Mouse (Mus musculus) T-cell, adult 2 months (primary cell): ENCODE measurements around the gene Ugt2a1.
"Not testable (repeated sequence)": the region's sequence is repeated elsewhere in the genome, so short reads cannot be mapped to it uniquely, and the experiment has no call there.

Experiments used
- DNase-seq: peaks from one replicate; pipeline ENCODE4 v3.0.0; 2022; ENCODE audit warnings: low spot score

Ugt2a1 gene

GRCm38 (mm10) chr5:87490771-87491170 is at the start of gene Ugt2a1:
Gene Ugt2a1, minus strand, starts transcription at chr5:87490871.
- DNase-seq: no peak

DNA sequence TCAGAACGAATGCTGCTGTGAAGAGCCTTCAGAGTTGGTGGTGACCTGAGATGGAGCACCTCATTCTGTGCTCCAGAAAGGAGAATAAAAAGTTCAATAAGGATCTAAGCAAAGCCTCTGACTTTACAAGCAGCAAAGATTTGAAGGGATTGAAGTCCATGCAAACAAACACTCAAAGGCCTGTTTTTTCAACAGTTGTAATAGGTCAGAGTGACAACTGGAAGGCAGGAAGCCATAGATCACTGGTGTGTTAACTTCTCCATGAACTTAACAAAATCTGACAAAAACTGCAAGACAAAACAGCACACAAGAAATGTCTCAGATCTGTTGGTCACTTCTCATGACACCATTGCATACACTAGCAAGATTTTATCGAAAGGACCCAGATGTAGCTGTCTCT is 47.4 kb upstream of the Ugt2a1 start, which contains the start of gene Sult1b1:
Sult1b1 (minus strand) TSS at position 85 of the 400 bp plus-strand sequence.
- DNase-seq: no peak

DNA sequence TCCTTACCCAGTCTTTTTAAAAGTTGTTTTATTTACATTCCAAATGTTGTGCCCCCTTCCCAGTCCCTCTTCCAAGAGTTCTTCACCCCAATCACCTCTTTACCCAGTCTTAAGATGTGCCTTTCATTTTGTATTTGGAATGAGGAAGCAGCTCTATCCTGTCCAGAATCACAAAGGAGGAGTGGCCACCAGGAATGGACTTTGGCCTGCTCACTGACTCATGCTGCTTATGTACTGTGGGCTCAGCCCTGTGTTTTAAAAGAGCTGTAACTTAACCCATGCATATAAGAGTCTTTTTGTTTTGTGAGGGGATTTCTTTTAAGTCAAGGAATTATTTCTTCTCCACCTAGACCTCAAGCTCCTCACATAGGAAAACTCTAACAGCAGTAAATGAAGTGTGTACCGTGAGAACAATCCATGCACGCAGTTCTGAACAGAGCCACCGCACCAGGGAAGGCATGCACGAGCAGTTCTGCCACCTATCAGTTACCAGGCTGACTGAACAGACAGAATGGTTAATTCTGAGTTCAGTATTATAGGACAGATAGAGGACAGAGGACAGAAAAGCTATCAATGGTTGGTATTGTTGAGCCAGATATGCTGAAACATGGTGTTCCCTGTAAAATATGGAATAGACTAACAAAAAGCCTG is 45.4 kb upstream of the Ugt2a1 start:
- no peak for DNase-seq

DNA sequence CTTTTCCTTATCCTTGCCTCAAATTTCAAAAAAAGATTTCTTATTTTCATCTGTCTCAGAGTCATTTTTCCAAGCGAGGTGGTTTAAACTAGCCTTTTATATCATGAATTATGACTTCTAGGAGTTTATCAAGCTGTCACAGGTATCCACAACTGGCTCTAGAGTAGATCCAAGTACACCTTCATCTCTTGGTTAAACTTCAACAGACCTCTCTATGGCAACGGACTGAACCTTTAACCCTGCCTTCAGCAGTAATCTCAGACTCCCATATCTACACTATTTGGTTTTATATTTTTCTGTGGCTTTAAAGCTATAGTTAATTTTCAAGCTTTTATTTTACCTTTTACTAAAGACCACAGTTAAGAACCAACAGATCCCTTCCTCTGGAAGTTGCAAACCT is 41.6 kb upstream of the Ugt2a1 start:
- DNase-seq: no peak

DNA sequence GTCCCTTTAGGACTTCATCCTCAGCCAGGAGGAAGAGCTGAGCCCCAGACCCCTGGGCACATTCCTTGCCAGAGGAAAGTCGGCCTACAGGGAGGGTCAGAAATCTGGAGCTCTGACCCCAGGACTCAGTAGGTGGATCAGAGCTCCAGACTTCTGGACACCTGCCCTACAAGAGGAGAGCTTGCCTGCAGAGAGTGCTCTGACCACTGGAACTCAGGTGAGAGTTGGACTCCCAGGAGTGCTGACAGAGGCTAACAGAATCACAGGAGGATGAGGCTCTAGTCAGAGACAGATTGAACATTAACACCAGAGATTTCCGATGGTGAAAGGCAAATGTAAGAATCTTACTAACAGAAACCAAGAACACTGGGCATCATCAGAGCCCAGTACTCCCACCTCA is 32.9 kb upstream of the Ugt2a1 start:
- not testable (repeated sequence) for DNase-seq

DNA sequence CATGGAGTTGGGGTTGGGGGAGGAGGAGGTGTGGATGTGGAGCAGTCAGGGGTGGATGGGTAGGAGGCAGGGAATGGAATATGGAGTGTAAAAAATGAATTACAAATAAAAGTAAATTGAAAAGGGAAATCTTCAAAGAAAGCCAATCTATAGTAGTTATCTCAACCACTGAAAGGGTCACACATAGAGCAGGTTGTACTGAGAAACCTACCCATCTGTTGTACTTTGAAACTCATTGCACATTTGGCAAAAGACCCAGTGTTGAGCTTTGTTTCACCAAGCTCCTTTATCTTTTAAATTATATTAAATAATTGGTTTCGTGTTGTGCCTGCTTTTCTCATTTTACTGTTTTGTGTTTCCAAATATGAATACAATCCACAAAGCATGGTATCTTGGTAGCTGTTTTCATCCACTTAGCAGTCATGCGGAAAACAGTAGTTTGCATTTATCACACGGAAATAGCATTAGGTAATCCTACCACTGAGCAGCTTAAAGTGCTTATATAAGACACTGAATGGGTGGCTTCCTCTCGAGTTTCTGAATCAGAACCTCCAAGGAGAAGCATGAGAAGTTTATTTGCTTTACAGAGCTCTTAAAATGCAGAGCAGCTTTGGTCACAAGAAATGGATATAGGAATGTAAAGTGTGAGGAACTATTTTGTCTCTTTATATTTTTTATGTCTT is 15.2 kb upstream of the Ugt2a1 start:
- no peak for DNase-seq

- DNase-seq: no peak
These were observed 12.0 kb upstream of the Ugt2a1 start for GRCm38 (mm10) chr5:87502687-87503086.

- DNase-seq: no peak
These were observed 8.7 kb upstream of the Ugt2a1 start for GRCm38 (mm10) chr5:87499341-87499740.

- DNase-seq: no peak
These were observed 8.3 kb upstream of the Ugt2a1 start for GRCm38 (mm10) chr5:87498936-87499335.

DNA sequence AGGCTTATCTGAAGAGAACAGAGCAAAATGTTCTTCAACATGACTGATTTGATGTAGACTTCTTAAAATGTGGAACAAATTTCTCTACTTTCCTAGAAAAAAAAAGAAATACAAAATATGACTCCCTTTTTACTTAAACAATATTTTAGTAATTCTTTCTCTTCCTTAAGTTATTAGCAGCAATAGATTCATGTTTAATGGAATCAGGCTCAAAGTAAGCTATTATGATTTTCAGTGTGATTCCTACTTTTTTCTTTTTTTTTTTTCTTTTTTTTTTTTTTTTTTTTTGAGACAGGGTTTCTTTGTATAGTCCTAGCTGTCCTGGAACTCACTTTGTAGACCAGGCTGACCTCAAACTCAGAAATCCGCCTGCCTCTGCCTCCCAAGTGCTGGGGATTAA is 4.0 kb downstream of the Ugt2a1 start, which contains the start of gene Gm43638:
Gm43638 (minus strand) TSS at position 101 of the 400 bp plus-strand sequence.
- not testable (repeated sequence) for DNase-seq

- DNase-seq: no peak
These were observed 8.5 kb downstream of the Ugt2a1 start, which contains the start of gene Ugt2a2 for GRCm38 (mm10) chr5:87482160-87482559. Gene Ugt2a2, minus strand, starts transcription at chr5:87482260.

DNA sequence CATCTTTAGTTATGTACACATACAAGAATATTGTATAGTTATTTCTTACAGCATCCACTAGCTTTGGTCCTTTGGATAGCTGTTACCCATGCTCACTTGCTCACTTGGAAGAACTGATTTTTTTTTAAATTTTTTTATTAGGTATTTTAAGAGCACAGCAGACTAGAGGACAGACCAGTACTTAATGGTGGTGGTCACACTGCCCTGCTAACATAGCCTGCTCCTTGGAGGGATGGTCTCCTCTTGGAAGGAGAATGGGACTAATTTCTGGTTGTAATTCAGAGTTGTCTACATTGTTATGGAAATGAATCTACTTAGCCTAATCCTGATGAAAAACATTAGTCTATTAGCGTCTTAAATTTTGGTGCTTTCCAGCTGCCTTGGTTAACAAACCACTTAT is 31.9 kb downstream of the Ugt2a1 start:
- no peak for DNase-seq

- no peak for DNase-seq
These were observed 33.0 kb downstream of the Ugt2a1 start for GRCm38 (mm10) chr5:87457701-87458100.

- no peak for DNase-seq
These were observed 34.3 kb downstream of the Ugt2a1 start for GRCm38 (mm10) chr5:87456216-87456850.

GRCm38 (mm10) chr5:87455519-87455918 is 35.2 kb downstream of the Ugt2a1 start:
- DNase-seq: no peak

DNA sequence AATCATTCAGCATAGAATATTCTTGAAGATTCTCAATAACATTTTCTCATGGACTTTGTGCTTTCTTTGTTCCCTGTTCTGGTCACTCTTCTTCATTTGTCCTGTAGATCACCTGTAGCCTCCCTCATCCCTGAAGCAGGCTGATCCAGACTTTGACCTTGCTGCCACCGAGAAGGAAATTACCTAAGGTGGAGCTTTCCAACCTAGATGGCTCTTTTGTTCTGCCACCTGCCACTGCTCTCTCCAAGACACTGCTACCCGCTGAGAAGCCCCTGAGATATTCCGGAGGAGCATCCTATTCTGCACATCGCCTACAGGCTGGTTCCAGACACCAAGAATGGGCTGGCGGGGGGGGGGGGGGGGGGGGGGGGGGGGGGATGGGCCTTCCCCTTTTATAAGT is 38.2 kb downstream of the Ugt2a1 start:
- DNase-seq: not testable (repeated sequence)

- DNase-seq: no peak
These were observed 54.4 kb downstream of the Ugt2a1 start for GRCm38 (mm10) chr5:87436264-87436663.

DNA sequence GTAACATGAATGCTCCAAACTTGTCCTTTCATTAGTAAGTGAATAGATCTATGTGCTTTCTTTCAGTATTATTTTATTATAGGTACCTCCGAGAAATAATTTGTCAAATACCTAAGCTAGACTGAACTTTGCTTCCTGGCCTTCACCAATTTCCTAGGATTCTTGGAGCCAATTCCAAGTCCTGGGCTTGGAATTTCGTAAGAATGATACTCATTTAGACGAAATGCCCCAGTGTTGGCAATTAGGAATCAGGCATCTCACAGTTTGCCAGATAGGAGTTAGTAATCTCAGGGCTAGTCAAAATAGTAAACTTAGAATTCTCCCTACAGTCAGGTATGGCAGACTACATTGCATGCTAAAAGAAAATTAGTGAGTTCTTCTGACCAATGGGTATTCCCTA is 65.0 kb downstream of the Ugt2a1 start:
- DNase-seq: no peak

- not testable (repeated sequence) for DNase-seq
These were observed 66.6 kb downstream of the Ugt2a1 start, which contains the start of gene Ugt2b38 for GRCm38 (mm10) chr5:87424041-87424440. Gene Ugt2b38, minus strand, starts transcription at chr5:87424203.
